Mouse (Mus musculus) embryonic facial prominence, embryonic 10.5 days (tissue): ENCODE data around the gene Pglyrp3. TPM values are rescaled to one million over a fixed set of nuclear protein-coding genes. Genes with fewer than 3 reads are reported as not detected.
A peak's percentile ranks its signal among the peaks of the same experiment; 100 is the strongest.
"Not testable (repeated sequence)": the region's sequence is repeated elsewhere in the genome, so short reads cannot be mapped to it uniquely, and the experiment has no call there.

Source experiments
- DNase-seq: peaks from one replicate; pipeline ENCODE4 v3.0.0-alpha.2; 2017; ENCODE audit warnings: low spot score
- H3K27ac ChIP-seq: fragments of 300-500 bp; sonication (generic); replicated peaks from 2 replicates; pipeline ENCODE4 v1.5.1; 2016; ENCODE audit warnings: mild to moderate bottlenecking
- H3K27me3 ChIP-seq: fragments of 300-500 bp; sonication (generic); replicated peaks from 2 replicates; pipeline ENCODE4 v1.6.1; 2016; ENCODE audit warnings: low read depth, mild to moderate bottlenecking; ENCODE audit not compliant: poor library complexity, severe bottlenecking
- H3K36me3 ChIP-seq: fragments of 300-500 bp; sonication (generic); replicated peaks from 2 replicates; pipeline ENCODE4 v1.6.1; 2016; ENCODE audit warnings: mild to moderate bottlenecking, moderate library complexity
- H3K4me1 ChIP-seq: fragments of 300-500 bp; sonication (generic); 2 replicates; pipeline ENCODE4 v1.6.1; 2016
- H3K4me3 ChIP-seq: fragments of 300-500 bp; sonication (generic); 2 replicates; pipeline ENCODE4 v1.5.1; 2016; ENCODE audit warnings: mild to moderate bottlenecking, moderate library complexity
- H3K9me3 ChIP-seq: fragments of 300-500 bp; sonication (generic); 2 replicates; pipeline ENCODE4 v1.6.1; 2016; ENCODE audit warnings: mild to moderate bottlenecking
- WGBS: fragments of 180-500 bp; shearing (Covaris S2); methylation state at CpG from one replicate; pipeline ENCODE4 v1.1.7; 2016; 5-methylcytosine and 5-hydroxymethylcytosine counted together
- microRNA-seq: library from miRNA; unstranded; fragments of <30 nt; microRNA quantifications from one replicate; pipeline ENCODE4, GENCODE M21; 2017
- polyA plus RNA-seq: library from polyadenylated mRNA; unstranded; fragments of >200 nt; fragmentation: Nextera tagmentation; extraction: Ambion mirVana; gene quantifications from 2 replicates; pipeline ENCODE4 v1.2.1, GENCODE M21; 2016

Pglyrp3 gene
- not detected in 2 replicates for polyA plus RNA-seq

GRCm38 (mm10) chr3:92014283-92014682 lies at the start of gene Pglyrp3:
Gene Pglyrp3 (plus strand): TSS chr3:92014583.
- no peak for DNase-seq
- H3K27me3 ChIP-seq = no peaks in the 10 kb centered on the region
- no peaks in the 10 kb centered on the region for H3K9me3 ChIP-seq
- H3K4me1 ChIP-seq = no peaks in the 10 kb centered on the region
- no peak within 1 kb of the TSS for H3K4me3 ChIP-seq
- no peak within 1 kb of the TSS for H3K27ac ChIP-seq
- 83% methylated on average over 1 of the region's 1 CpGs for WGBS
- no peaks in the 10 kb centered on the region for H3K36me3 ChIP-seq

GRCm38 (mm10) chr3:92011001-92011400 lies 3.4 kb upstream of the Pglyrp3 start:
- Histone ChIP-seq H3K4me3 (no peak overlapping the region), H3K4me1 (no peaks in the 10 kb centered on the region), H3K36me3 (no peaks in the 10 kb centered on the region), H3K27me3 (no peaks in the 10 kb centered on the region), H3K9me3 (no peaks in the 10 kb centered on the region), H3K27ac (no peak overlapping the region)
- 84% methylated on average over 1 of the region's 1 CpGs for WGBS
- no peak for DNase-seq

GRCm38 (mm10) chr3:92024541-92024940 lies 10.2 kb downstream of the Pglyrp3 start:
- 61% methylated on average over 24 of the region's 24 CpGs for WGBS
- H3K27ac ChIP-seq = not testable (repeated sequence)

GRCm38 (mm10) chr3:92033203-92033602 lies 18.8 kb downstream of the Pglyrp3 start:
- no peaks in the 10 kb centered on the region for H3K9me3 ChIP-seq
- no peak overlapping the region for H3K4me3 ChIP-seq
- H3K4me1 ChIP-seq = no peaks in the 10 kb centered on the region
- 48% methylated on average over 2 of the region's 2 CpGs for WGBS
- H3K27ac ChIP-seq = no peak overlapping the region
- H3K36me3 ChIP-seq = no peaks in the 10 kb centered on the region
- H3K27me3 ChIP-seq = no peaks in the 10 kb centered on the region
- no peak for DNase-seq

More at GRCm38 (mm10) chr3:92024541-92024940, 10.2 kb downstream of the Pglyrp3 start:
- not testable (repeated sequence) for H3K27me3 ChIP-seq, H3K36me3 ChIP-seq, H3K4me3 ChIP-seq, H3K4me1 ChIP-seq, H3K9me3 ChIP-seq
- peak; percentile 22 for DNase-seq

- Histone ChIP-seq H3K4me3 (no peak overlapping the region), H3K4me1 (no peaks in the 10 kb centered on the region), H3K9me3 (no peaks in the 10 kb centered on the region), H3K27me3 (no peaks in the 10 kb centered on the region), H3K36me3 (no peaks in the 10 kb centered on the region), H3K27ac (no peak overlapping the region)
- 77% methylated on average over 1 of the region's 1 CpGs for WGBS
- DNase-seq = no peak
Observed at GRCm38 (mm10) chr3:92033892-92034291, 19.5 kb downstream of the Pglyrp3 start.

GRCm38 (mm10) chr3:92050382-92051054 lies 36.1 kb downstream of the Pglyrp3 start:
- H3K27ac ChIP-seq = no peak overlapping the region
- H3K36me3 ChIP-seq = no peaks in the 10 kb centered on the region
- DNase-seq = no peak
- no peaks in the 10 kb centered on the region for H3K9me3 ChIP-seq
- 57% methylated on average over 6 of the region's 6 CpGs for WGBS
- H3K27me3 ChIP-seq = no peaks in the 10 kb centered on the region
- no peak overlapping the region for H3K4me3 ChIP-seq
- no peaks in the 10 kb centered on the region for H3K4me1 ChIP-seq

GRCm38 (mm10) chr3:92080462-92081284 lies 66.3 kb downstream of the Pglyrp3 start:
- H3K4me3 ChIP-seq = peak overlapping the region; percentile 84
- peaks cover 50% of the 10 kb centered on the region for H3K27me3 ChIP-seq
- WGBS = under 1% methylated on average over 81 of the region's 82 CpGs
- peaks cover 6% of the 10 kb centered on the region for H3K4me1 ChIP-seq
- no peaks in the 10 kb centered on the region for H3K36me3 ChIP-seq
- DNase-seq = peak; percentile 85
- no peaks in the 10 kb centered on the region for H3K9me3 ChIP-seq
- peak overlapping the region; percentile 71 for H3K27ac ChIP-seq

Small RNA genes within 50 kb of the gene (microRNA-seq; reads per million reads assigned to microRNA genes)
- not detected for gene Gm23697
- not detected for gene Gm25145

Other genes with a start within 250 kb of the Pglyrp3 start
- 0.19 and 0.26 TPM in 2 replicates for gene Lor, start 68.6 kb downstream of the Pglyrp3 start, polyA plus RNA-seq
- not detected in 2 replicates for gene Prr9, start 109.4 kb downstream of the Pglyrp3 start, polyA plus RNA-seq
- gene Lelp1, start 128.2 kb downstream of the Pglyrp3 start, polyA plus RNA-seq = not detected in 2 replicates
- gene Sprr2a1, start 201.2 kb downstream of the Pglyrp3 start, polyA plus RNA-seq = not detected in 2 replicates
- not detected in 2 replicates for gene Sprr2a2, start 201.3 kb downstream of the Pglyrp3 start, polyA plus RNA-seq